Mouse (Mus musculus) spleen, adult 12 weeks (tissue): ENCODE measurements around the gene Pard6b.
"Not testable (repeated sequence)": the region's sequence is repeated elsewhere in the genome, so short reads cannot be mapped to it uniquely, and the experiment has no call there.

Experiments used
- DNase-seq: peaks from one replicate; pipeline ENCODE4 v3.0.0; 2022; ENCODE audit warnings: low spot score

Pard6b gene

GRCm38 (mm10) chr2:168101805-168102204 lies 21.0 kb downstream of the Pard6b start:
- no peak for DNase-seq

GRCm38 (mm10) chr2:168103341-168103740 lies 22.5 kb downstream of the Pard6b start:
- DNase-seq, result no peak

GRCm38 (mm10) chr2:168104375-168105144 lies 23.8 kb downstream of the Pard6b start:
- DNase-seq, result no peak

DNA sequence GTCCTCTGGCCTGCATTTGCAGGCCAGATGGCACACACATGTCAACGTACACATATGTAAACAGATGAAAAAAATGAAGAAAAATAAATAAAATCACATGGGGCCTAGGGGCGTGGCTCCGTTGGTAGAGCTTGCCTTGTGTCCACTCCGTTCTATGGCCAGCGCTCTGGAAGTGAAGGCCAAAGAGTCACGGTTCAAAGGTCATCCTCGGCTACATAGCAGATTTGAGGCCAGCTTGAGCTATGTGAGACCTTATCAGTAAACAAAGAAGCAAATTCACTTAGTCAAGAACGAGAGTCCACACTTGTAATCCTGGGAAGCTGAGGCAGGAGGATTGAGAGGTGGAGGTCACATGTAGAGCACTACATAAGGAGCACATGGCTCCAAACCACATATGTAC lies 24.5 kb downstream of the Pard6b start:
- no peak for DNase-seq

- no peak for DNase-seq
These were observed 25.9 kb downstream of the Pard6b start for GRCm38 (mm10) chr2:168106701-168107178.

GRCm38 (mm10) chr2:168107356-168107755 lies 26.6 kb downstream of the Pard6b start:
- DNase-seq, result no peak

GRCm38 (mm10) chr2:168107901-168108300 lies 27.1 kb downstream of the Pard6b start:
- not testable (repeated sequence) for DNase-seq

DNA sequence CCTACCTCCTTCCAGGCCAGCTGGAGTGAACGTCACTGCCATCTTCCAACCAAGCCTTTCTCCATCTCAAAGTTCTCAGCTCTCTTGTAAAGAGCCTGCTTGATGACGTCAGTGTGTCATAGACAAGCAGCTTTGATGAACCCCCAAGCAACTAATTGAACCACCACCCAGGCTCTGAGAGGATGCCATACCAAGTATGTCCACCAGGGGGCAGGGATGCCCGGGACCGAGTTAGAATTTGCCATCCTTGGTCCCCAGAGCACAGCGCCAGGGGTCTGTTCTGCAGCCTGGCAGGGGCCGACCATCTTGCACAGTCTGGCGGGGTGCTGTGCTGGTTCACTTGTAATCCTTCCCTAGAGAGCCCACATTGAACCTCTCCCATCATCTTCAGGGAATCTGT lies 31.1 kb downstream of the Pard6b start:
- peak; percentile 62 for DNase-seq

DNA sequence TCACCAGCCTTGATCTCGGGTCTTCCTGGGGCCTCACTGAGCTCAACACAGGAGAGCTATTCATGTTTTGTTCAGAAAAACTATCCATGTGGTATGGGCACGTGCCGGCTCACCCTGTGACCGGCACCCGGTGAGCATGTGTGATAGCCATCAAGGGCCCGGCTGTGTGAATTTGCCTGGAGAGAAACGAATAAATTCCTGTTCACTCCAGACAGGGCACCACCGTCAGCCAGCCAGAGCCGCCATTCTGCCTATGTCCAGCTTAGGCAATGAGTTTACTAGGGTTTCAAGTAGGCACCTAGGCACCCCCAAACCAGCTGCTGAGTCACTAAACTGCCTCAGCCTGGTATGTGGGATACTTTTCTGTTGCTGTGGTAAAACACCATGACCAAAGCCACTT lies 32.5 kb downstream of the Pard6b start:
- no peak for DNase-seq

DNA sequence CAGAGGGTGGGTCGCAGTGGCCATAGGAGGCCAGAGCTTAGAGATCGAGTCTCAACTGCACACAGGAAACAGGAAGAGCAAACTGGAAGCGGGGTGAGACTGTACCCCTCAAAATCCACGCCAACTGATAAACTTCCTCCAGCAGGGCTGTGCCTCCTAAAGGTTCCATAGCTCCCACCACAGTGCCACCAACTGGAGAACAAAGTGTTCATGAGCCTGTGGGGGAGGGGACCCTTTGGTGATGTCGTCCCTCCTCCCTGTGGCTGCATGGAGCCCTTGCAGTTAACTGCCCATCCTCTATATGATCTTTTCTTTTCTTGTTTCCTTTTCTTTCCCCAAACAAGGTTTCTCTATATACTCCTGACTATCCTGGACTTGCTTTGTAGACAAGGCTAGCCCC lies 32.9 kb downstream of the Pard6b start:
- no peak for DNase-seq

DNA sequence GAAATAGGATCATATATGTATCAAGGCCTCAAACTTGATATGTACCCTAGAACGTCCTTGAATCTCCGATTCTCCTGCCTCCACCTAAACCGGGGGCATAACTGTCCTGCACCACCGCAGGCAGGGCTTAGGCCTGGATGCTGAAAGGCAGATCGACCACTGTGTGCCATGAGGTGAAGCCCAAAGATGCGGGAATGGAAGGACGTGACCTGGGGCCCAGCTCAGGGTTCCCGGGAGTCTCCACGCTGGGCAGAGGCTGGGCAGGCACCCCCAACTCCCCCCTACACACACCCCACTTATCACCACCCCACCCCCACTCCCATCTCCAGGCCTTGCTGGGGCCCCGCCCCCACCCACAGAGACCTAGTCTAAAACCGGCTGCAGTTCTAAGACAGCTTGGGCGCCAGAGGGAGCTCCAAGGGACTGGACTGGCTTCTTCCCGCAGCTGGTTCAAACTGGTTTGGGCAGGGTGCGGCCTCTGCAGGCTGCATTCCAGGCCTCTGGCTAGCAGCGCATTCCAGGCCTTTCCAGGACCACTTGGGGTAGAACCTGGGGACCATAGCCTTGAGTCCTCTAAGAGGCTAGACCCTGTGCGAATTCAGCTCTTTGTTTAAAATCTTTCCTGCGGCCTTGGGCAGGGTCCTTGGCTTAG lies 34.0 kb downstream of the Pard6b start:
- DNase-seq, result no peak

GRCm38 (mm10) chr2:168115826-168116225 lies 35.0 kb downstream of the Pard6b start:
- DNase-seq, result no peak

- DNase-seq, result peak; percentile 46
These were observed 36.3 kb downstream of the Pard6b start for GRCm38 (mm10) chr2:168117147-168117546.

- no peak for DNase-seq
These were observed 36.7 kb downstream of the Pard6b start for GRCm38 (mm10) chr2:168117553-168117952.

DNA sequence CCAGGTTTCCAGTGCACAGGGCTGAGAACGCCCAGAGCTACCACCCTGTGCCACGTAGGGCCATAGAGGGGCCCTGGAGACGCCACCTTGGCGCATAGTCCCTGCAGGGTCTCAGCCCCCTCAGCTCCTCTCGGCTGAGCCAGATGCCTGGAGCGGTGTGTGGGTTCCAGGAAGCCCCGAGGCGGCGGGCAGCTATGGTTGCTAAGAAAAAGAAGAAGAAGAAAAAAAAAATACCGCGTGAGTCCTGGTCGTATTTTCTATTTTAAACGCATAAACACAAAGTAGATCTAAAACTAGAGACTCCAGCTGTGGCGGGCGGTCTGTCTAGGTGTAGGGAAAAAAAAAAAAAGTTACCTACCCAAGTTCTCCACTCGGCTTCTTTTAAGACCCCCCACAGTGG lies 37.2 kb downstream of the Pard6b start:
- DNase-seq, result no peak

DNA sequence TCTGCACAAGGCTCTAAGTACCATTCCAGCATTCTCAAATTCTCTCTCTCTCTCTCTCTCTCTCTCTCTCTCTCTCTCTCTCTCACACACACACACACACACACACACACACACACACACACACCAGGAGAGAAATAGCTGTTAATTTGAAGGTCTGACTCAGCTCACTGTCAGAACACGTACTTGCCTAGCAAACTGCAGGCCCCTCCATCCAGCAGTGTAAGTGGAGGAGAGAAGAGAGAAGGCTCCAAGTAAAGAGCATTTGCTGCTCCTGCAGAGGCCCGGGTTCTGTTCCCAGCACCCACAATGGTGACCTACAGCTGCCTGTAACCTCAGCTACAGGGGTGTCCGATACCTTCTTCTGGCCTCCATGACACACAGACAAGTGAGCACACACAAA lies 37.7 kb downstream of the Pard6b start:
- no peak for DNase-seq

- peak; percentile 16 for DNase-seq
These were observed 38.3 kb downstream of the Pard6b start for GRCm38 (mm10) chr2:168119123-168119522.

DNA sequence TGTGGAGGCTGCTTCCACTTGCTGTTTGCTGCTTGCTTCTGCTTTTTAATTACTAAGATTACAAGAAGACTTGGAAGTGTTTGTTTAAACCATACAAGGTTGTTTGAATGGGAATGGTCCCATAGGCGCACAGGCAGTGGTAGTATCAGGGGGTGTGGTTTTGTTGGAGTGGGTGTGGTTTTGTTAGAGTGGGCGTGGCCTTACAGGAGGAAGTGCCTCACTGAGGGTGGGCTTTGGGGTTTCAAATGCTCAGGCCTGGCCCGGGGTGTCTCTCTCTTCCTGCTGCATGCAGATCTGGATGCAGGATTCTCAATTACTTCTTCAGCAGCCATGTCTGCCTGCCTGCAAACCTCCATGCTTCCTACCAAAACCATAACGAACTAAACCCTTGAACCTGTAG lies 40.1 kb downstream of the Pard6b start:
- DNase-seq, result no peak

DNA sequence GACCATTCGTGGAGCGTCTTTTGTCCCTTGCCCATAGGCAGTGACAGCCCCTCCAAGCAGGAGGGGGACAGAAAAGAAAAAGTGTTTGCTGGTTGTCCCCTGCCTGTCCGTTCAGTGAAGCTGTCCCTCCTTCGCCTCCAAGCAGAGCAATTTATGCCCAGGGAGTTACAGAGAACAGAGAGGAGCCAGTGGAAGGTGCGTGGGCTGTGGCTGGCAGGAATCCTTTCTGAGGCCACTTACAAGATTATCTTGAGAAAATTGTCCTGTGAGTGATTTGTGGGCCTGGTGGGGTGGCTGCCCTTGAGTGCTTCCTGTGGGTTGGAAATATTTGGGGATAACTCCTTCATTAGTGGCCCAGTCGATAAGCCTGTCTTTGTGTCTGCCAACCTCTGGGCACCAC lies 42.8 kb downstream of the Pard6b start:
- no peak for DNase-seq

GRCm38 (mm10) chr2:168125288-168126089 lies 44.7 kb downstream of the Pard6b start:
- no peak for DNase-seq

DNA sequence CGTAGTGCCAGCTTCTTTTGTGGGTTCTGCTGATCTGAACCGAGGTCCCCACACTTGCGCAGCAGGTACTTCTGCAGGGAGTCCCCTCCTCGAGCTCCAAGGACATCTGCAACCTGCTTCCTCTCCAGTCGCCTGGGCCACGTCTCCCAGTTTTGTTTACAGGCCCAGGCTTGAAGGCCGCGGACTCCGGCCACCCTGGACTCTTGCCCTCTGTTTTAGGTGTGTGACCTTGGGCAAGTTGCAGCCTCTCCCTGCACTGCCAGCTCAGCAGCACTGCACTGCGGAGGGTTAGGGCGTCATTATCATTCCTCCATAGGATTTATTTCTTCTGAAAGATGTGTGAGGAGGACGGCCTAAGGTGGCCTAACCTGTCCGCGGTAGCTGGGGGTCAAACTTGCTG lies 47.0 kb downstream of the Pard6b start:
- no peak for DNase-seq

DNA sequence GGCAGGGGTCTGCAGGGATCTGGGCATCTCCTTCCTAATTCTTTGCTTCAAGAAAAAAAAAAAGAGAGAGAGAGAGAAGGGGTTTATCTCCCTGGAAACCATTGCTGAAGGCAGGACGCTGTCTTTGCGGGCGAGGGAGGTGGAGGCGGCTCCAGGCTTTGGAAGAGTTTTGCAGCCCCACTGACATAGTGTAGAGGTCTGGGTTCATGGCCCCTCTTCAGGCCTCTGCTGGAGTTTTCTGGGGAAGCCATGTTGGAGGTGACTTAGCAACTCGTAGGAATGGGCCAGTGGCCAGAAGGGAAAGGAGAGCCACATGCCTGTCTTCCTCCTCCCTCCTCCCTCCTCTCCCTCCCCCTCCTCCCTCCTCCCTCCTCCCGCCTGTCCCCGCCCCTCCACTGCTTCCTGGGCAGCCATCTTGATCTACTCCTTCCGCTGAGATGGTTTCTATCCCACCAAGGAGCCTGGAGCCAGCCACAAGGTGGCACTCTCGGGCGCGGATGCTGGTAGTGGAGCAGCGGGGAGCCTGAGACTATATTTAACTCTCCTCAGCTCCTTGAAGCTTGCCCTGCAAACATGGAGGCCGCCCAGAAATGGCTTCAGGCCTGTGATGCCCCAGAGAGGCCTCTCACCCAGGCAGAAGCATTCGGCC lies 47.5 kb downstream of the Pard6b start:
- DNase-seq, result peak; percentile 50
